Mouse (Mus musculus) R1 (cell line): ENCODE data around the gene Polm.
"Not testable (repeated sequence)": the region's sequence is repeated elsewhere in the genome, so short reads cannot be mapped to it uniquely, and the experiment has no call there.

Experiments used
- DNase-seq: peaks from one replicate; pipeline ENCODE4 v3.0.0-alpha.2; 2018; ENCODE audit warnings: low read depth, low spot score

Gene Polm

DNA sequence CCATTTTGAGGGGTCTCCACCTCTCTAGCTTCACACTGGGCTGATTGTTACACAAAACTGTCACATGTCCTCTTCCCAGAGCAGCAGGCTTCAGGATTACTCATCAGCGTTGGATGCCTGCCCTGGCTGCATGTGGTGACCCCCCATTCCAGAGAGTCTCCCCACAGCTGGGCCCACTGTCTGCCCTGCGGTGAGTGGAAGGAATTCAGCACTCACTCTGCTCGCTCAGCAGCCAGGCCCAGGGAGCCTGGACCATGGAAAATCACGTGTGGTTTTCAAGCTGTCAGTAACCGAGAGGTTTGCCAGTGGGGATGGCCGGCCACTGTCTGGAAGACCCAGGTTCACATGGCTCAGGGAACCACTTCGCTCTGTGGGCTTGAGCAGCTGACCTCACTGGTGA is 18.1 kb upstream of the Polm start:
- peak; percentile 41 for DNase-seq

GRCm38 (mm10) chr11:5855481-5855880 is 17.7 kb upstream of the Polm start:
- peak; percentile 82 for DNase-seq

- DNase-seq: no peak
Measured at GRCm38 (mm10) chr11:5852314-5852713, 14.5 kb upstream of the Polm start.

GRCm38 (mm10) chr11:5851021-5851736 is 13.4 kb upstream of the Polm start:
- DNase-seq: no peak

DNA sequence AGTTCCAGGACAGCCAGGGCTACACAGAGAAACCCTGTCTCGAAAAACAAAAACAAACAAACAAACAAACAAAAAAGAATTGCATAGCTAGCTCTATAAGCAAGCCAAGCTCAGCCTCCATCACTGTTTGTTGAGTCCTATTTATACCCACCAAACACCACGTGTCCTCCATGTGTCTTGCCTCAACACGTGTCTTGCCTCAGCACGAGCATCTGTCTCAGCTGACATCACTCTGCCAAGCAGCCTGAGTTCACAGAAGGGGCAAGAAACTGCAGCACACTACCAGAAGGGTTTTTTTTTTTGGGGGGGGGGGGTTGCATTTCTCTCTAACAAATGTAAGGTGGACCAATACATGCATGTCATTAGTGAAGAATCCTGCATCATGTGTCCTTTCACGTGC is 12.6 kb upstream of the Polm start:
- DNase-seq: peak; percentile 40

DNA sequence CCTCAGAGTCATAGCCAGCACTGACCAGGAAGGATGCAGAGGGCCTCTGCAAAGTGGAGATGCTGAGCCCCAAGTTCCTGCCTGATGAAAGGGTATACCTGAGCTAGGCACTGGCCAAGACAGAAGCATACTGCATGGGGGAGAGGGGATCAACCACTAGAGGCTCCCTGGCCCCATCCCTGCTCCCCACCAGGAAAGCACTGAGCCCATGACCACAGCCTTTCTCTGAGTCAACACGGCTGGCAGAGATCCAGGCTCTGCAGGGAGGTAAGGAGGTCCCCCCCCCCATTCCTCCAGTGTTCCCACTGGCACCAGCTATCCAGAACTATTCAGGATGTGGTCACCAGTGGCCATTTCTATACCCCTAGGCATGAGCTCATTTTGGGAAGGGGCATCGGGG is 11.5 kb upstream of the Polm start:
- DNase-seq: no peak

DNA sequence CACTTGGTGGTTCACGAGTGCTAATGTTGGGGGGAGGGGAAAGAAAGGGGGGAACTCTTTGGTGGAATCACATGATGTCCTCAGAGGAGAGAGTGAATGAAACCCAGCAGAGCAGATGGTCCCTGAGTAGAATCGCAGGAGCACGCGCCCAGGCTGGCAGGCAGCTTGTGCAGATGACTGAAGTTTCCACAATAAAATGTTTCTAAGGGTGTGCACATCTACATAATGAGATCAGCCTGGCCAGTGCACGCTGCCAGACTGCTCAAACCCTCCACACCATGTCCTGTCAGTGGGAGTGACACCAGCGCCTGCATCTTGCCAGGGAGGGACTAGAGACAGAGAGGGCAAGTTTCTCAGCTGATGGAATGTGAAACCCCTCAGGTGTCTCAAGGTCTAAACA is 10.9 kb upstream of the Polm start:
- no peak for DNase-seq

DNA sequence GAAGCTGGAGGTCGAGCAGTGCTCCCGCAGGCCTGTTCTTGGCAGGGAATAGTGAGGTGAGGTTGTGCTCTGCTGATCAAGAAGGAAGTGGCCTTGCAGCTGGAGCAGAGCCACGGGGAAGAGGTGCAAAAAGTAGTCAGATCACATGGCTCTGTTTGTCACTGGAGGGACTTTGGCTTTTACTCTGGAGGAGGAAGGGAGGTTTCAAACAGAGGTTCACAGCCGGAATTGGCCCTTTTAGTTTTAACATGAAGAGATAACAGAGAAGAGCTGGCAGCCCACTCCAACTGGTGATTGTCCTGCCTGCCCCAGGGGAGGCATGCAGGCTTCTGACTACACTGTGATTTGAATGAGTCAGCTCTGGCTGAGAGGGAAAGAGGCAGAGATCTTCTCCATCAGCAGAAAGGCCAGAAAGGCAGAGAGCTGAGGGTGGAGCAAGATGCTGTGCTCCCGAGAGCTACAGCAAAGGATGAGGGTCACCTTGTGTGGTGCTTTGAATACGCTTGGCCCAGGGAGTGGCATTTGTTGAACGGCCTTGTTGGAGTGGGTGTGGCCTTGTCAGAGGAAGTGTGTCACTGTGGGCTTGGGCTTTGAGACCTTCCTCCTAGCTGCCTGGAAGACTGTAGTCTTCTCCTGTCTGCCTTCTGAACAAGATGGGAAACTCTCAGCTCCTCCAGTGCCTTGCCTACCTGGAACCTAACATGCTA is 9.0 kb upstream of the Polm start:
- DNase-seq: peak; percentile 44

DNA sequence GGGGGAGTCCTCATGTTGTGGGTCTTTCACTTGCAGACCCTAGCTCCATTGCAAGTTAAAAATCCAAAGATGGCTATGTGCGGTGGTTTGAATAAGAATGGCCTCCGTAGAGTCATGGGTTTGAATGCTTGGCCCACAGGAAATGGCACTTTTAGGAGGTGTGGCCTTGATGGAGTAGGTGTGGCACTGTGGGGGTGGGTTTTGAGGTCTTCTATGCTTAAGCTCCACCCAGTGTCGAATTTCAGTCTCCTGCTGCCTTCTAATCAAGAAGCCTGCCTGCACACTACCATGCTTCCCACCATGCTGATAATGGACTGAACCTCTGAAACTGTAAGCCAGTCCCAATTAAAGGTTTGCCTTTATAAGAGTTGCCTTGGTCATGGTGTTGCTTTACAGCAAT is 5.3 kb upstream of the Polm start:
- DNase-seq: peak; percentile 74

- no peak for DNase-seq
Measured at GRCm38 (mm10) chr11:5841751-5842150, 3.9 kb upstream of the Polm start.

GRCm38 (mm10) chr11:5840346-5840745 is 2.5 kb upstream of the Polm start:
- no peak for DNase-seq

DNA sequence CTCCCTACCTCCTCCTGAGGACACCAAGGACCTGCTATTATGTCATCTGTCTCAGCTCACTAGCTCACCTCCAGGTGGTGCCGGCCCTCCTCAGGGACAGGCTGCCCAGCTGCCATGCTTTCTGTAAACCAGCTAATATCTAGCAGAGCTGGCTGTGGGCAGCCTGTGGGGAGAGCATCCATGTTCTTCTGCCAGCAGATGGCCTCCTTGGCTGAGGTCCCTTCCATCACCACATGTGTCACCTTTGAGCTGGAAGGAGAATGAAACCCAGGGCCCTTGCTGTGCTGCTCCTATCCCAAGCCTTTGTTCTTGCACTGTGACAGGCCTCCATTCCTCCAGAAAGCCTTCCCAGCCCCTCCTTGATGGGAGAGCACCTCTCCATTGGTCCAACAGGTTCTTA is 1.7 kb downstream of the Polm start:
- no peak for DNase-seq

GRCm38 (mm10) chr11:5835057-5835456 is 2.8 kb downstream of the Polm start:
- DNase-seq: no peak

- no peak for DNase-seq
Measured at GRCm38 (mm10) chr11:5834506-5834905, 3.3 kb downstream of the Polm start.

DNA sequence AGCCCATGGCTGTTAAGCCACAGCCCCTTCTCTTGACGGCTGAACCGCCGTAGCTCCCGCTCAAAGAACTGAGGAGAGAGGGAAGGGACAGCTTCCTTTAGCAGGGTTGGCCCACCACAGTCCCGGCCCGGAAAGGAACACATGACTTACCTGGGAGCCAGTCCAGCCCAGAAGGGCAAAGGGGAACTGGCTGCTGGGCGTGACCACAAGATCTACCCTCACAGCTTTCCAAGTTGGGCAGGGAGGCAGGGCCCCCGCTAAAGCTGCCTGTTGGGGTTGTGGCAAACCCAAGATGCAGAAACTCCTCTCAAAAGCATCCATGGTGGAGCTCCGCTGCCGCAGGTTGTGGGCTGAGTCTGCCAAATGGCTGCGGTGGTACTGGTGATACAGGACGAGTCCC is 8.5 kb downstream of the Polm start:
- no peak for DNase-seq

GRCm38 (mm10) chr11:5828509-5829191 is 9.2 kb downstream of the Polm start:
- DNase-seq: peak; percentile 60

DNA sequence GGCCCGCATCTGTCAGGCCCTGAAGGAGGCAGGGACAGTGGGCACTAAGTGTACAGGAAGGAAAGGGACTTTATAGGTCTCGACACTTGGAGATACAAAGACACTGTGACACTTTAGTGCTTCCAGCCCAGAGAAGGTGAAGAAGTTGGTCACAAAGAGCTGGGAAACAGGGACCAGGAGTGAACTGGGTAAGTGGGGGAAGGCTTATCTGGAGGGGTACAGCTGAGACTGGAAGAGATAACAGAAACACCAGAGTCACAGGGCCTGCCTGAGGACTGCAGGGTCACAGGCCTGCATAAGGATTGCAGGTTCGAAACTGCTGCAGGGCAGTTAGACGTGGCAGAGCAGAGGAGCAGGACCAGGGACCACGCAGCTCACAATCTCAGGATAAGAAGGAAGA is 9.9 kb downstream of the Polm start:
- DNase-seq: no peak

DNA sequence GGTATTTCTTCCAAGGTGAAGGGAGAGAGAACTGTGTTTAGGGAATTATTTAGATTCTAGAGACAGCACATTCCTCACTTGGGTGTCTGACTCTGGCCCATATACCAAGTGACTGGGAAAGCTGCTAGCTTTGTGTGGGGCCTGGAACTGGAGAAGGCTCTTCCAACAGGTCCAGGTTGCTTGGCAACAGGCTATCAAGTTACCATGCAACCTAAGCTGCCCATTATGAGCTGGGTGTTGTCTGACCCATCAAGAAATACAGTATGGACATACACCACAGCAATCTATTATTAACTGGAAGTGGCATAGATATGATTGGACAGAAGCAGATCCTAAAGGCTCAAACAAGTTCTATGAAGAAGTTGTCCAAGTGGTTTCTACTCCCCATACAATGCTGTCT is 12.4 kb downstream of the Polm start:
- peak; percentile 44 for DNase-seq

- no peak for DNase-seq
Measured at GRCm38 (mm10) chr11:5819223-5819622, 18.6 kb downstream of the Polm start.

DNA sequence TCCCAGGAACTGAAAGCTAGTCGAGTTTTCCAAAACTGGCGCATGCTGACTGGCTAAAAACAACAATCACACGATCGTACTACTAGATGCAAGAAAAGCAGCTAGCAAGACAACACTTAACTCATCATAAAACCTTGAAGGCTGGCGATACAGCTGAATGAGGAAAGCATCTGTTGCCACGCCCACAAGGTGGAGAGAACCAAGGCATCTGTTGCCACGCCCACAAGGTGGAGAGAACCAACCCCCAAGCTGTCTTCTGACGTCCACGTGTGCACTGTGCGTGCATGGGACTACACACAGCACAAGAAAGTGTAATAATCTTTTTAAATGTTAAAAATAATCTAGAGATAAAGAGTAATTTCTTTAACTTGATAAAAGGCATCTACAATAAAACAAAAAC is 24.4 kb downstream of the Polm start:
- DNase-seq: peak; percentile 87

DNA sequence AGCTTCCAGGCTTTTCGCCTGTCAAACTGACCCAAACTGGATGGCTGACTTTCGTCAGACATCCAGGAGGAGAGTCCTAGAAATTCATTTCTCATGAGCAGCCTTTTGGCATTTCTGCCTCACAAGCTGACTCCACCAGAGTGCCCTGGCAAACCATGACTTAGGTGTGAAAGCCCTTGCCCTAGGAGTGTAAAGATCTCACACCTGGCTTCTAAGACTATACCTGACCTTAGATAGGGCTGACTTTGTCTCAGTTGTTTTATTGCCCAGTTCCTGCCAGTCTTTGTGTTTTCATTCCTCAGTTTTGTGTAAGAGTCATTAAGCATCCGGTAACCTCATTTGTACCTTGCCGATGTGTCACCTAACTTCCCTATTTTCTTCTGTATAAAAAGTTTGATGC is 28.3 kb downstream of the Polm start:
- DNase-seq: not testable (repeated sequence)

DNA sequence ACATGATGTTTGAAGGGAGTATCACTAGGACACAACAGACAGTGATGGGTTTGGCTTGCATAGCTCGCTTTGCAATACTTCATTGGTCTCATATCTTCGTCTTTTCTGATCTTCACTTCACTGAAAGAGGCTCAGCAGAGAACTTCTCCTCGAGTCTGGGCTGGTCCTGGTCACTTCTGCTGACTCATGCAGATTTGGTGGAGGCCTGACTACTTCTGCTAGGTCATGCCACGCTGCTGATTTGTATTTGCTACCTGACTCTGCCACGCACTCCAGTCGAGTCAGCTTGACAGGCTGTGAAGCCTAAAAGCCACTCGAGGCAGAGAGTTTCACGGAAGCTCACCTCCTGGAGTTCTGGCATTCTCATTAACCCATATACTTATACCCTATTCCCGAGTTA is 29.9 kb downstream of the Polm start:
- no peak for DNase-seq

DNA sequence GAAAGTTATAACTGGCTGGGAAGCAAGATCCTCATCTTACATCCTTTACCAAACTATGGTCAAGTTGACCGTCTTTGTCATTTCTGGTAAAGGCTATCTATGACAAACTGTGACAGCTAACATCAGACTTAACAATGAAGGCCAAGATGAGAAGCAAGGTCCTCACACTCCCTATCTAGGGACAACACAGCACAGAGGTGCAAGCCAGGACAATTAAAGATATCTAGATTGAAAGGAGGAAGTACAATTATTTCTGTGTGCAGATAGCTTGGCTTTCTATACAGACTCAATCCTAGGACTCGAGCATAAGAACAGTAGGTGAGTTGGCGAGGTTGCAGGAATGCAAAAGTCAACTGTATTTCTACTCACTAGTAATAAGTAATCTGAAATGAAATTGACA is 32.1 kb downstream of the Polm start:
- no peak for DNase-seq
